Mouse (Mus musculus): ENCODE results near the gene Naglu.

Naglu gene

DNA sequence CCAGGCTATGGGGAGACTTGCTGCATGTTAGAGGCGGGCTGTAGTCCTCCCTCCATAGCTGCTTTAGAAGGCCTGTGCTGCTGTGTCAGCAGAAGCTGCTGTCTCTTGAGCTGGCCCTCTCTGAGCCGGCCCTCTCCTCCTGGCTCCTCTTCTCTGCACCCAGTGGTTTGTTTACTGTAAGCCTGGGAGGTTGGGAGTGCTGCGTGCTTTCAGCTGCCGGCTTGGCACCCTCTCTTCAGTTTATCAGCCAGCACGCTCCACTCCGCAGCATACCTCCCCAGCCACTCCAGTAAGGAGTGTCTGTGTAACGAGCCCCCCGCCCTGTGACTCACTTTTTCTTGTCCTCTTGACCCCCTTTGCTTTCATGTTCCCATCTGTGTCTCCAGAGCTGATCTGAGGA lies 12.9 kb upstream of the Naglu start:
- 34% methylated on average over 8 of the region's 8 CpGs for WGBS

DNA sequence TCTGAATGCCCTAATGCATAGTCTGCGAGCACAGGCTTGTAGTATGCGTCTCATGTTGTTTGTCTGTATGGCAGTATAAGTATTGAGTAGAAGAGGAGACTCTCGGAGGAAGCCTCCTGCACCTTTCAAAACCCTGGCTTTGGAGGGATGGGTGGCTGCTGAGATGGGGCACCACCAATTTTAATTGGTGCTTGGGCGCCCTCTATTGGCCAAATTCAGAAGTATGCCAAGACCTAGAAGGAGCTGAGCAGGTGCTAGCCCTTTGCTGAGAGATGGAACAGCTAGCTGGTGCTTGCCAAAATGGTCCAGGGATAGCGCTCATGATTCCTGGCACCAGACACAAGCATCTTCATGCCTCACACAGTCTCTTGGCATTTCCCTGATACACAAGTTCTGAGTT lies 12.0 kb upstream of the Naglu start:
- WGBS = 23% methylated on average over 5 of the region's 5 CpGs

DNA sequence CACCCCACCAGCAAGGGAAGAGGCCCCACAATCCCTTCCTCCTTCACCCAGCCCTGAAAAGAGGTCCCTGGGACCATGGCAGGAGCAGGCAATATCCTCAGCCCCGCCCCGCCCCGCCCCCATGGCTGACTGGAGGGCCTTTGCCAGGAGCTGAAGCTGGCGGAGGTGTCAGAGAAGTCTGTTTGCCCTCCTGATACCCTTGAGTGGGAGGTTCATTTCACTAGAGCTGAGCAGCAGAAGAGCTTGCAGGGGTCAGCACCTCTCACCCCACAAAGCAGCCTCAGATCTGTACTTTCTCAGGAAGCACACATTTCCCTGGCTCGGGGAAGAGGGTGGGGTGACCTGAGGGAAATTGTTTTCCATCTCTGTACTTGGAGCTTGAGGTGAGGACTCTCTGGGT lies 11.1 kb upstream of the Naglu start:
- 62% methylated on average over 5 of the region's 5 CpGs for WGBS

DNA sequence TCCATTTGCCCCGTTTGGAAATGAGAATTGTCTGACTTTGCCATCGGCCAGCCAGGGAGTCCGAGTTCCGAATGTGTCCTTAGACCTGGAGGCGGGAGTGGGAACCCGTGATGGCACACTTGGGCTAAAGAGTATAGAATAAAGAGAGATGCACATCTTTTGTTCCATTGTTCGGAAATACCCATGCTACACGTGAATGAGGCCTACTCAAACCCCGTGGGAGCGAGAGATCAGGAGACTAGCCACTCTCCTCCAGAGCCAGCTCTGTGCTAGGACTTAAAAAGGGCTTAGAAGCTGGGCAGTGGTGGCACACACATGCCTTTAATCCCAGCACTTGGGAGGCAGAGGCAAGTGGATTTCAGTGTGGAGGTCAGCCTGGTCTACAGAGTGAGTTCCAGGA lies 10.3 kb upstream of the Naglu start:
- WGBS = 59% methylated on average over 10 of the region's 10 CpGs

DNA sequence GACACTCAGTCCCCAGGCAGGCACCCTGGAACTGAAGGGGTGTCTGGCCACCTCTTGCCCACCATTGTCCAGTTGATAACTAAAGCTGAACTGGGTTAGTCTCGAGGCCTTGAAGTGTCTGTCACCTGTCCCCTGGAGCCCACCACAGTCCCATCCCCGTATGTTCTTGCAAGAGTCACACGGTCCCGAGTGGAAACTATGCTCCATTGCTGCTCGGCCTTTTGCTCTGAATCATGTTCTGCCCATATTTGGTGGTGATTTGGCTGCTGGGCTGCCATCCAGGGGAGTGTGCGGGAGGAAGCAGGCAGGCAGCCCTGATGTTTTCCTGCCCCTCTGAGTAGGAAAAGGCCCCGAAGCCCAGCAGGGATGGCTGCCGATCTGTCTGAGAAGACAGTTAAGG lies 9.7 kb upstream of the Naglu start:
- WGBS = 16% methylated on average over 8 of the region's 8 CpGs

DNA sequence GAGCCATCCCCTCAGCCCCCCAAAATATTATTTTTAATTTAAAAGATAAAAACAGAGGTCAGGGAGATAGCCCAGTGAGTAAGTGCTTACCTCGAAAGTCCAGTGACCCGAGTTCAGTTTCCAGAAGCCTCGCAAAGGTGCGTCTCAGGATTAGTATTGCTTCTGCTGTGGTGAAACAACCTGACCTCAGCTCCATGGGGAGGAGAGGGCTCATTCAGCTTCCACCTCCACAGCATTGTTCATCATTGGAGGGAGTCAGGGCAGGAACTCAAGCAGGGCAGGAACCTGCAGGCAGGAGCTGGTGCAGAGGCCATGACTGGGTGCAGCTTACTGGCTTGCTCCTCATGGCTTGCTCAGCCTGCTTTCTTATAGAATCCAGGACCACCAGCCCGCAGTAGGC lies 8.8 kb upstream of the Naglu start:
- 86% methylated on average over 5 of the region's 5 CpGs for WGBS

DNA sequence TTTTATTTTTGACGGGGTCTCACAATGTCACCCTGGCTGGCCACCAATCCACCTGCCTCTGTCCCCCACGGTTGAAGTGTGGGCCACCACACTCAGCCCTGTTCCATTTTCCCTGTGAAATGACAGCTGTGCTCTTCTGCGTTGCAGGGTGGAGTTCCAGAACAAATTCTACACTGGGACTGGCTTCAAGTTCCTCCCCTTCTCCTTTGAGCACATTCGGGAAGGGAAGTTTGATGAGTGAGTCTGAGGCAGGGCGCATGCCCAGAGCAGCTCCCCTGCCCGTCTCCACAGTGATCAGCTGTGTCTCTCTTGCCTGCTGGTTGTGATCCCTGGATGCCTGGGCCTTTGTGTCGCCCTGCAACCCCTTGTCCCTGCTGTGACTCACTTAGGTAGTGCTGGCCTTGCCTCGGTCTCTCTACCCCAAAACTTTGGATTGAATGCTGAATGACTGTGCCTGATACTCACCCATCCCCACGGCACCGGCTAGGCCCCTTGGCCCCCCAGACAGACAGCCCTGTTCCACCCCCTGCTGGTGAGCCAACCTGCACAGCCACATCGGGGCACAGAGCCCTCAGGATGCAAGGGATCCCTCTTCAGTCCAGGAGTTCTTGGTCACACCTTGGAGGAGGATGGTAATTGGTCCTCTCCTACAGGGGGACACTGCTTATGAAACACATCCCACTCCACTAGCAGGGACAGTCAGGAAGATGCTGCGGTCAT lies 7.5 kb upstream of the Naglu start:
- 55% methylated on average over 12 of the region's 12 CpGs for WGBS

DNA sequence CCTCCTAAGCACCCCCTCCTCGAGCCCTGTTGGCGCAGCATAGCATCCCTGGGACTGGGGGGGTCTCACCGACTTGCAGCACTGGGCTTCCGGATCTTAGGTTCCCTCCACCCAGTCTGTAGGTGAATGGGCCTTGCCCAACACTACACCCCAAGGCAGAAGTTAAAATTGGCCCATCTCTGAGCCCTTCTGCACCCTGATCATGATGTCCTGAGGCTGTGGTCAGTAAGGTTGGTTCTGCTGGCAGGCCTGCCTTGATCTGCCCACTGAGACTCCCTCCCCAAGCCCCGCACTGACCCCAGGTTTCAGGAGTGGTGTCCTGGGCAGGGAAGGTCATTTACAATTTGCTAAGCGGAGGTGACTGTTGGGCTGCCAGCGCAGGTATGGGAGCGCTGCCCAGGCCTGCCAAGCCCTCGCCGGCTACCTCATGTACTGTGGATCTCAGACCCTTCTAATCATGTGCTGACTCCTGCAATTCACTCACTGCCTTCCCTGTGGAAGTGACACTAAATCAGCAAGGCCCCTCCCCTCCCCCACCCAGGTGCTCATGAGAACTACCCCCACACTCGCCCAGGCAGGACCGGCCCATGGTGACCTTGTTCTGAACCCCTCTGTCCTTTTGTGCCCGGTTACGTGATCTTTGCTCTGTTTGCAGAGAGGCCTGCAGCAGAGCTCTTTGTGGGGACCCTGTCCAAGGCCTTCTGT lies 6.7 kb upstream of the Naglu start:
- 79% methylated on average over 14 of the region's 14 CpGs for WGBS

DNA sequence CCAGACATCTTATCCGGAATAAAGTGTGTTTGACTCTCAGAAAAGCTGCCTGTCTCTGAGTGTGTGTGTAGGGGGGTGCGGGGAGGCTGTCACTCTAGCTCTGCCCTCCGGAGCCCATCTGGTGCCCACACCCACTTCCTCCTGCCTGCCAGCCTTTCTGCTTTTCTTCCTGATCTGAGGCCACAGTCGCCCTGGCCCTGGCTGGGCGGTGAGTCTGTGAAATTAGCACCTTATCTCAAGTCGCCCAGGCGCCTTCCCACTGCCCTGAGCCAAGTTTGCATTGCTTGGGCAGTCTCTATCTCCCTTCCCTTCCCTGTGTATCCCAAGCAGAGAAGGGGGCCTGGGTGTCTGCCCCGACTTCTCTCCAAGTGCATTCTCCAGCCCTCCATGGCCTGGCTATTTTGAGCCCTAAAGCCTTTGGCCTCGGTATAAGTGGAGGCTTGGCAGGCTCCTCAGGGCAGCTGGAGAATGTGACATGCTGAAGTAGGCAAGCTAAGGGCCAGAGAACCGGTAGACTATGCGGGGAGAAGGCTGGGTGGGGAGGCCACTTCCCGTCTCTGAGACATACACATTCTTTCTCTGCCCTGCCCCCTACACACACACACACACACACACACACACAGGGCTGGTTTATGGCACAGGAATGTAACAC lies 6.0 kb upstream of the Naglu start:
- WGBS = 31% methylated on average over 12 of the region's 12 CpGs

DNA sequence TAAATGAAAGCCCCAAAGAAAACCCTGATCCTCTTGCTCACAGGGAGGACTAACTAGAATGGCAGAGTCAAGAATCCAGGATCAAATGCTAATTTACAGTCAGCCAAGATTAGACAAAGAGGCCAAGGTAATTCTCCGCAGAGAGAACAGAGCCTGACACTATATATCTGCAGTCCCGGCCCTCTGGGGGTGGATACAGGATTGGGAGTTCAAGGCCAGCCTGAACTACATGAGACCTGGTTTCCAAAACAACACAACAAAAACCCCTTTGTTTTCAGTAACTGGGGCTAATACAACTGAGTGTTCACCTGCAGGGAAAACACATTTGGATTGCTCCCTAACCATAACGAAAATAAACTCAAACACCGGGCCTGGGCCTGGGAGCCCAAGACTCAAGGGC lies 5.3 kb upstream of the Naglu start:
- WGBS = 66% methylated on average over 4 of the region's 4 CpGs

DNA sequence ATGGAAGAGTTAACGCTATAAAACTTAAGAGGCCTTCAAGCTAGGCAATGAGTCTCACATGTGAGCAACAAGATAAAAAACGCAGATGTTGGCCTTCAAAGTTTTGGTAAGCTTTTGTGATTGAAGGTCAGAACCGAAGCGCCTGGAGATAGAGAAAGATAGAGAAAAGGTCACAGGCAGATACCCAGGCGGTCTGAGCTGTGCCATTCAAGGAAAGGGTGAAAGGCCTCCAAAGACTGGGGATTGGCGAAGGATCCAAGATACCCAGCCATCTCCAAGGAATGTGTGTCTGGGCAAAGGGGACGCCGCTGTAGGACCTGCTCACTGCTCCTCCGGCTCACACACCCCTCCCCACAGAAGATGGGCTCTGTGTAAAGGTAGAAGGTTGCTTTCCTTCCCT lies 4.8 kb upstream of the Naglu start:
- 96% methylated on average over 9 of the region's 9 CpGs for WGBS

DNA sequence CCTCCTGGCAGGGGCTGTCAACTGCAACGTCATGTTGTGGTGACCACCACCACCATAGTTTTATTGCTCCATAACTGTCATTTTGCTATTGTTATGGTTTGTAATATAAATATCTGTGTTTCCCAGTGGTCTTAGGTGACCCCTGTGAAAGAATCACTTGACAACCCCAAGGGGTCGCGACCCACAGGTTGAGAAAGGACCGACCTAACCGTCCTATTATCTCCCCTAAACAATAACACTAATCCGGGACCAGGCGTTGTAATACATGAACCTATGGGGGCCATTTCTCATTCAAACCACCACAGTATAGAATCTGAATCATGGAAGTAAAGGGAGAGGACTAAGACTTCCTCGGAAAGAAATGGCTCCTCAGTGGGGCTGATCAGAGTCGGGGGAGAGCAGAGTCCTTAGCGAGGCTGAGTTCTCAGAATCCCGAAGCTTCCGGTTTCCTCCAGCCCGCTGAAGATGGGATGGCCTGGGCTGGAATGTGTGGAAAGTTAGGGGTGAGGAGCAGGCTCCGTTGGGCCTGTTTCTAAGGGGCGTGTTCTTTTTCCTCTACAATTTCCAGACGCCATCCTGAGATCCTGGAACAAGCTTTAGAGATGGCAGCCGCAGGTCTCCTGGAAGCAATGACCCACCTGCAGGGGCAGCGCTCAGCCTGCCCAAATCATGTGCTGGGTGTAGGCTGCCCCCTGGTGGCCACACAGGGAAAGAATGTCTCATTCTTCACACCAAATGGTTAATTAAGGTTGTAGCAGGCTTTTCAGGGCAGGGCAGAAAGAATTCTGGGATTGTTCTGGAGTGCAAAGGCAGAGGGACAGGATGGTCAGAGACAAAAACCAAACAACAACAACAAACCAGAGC lies 3.0 kb upstream of the Naglu start:
- 20% methylated on average over 18 of the region's 18 CpGs for WGBS

DNA sequence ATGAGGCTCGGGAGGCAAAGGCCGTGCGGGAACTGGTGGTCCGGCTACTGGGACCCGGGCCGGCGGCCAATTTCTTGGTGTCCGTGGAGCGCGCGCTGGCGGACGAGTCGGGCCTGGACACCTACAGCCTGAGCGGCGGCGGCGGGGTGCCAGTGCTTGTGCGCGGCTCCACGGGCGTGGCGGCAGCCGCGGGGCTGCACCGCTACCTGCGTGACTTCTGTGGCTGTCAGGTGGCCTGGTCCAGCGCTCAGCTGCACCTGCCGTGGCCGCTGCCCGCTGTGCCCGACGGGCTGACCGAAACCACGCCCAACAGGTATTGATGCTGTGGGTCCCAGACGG lies 346 bp downstream of the Naglu start:
- under 1% methylated on average over 36 of the region's 36 CpGs for WGBS

DNA sequence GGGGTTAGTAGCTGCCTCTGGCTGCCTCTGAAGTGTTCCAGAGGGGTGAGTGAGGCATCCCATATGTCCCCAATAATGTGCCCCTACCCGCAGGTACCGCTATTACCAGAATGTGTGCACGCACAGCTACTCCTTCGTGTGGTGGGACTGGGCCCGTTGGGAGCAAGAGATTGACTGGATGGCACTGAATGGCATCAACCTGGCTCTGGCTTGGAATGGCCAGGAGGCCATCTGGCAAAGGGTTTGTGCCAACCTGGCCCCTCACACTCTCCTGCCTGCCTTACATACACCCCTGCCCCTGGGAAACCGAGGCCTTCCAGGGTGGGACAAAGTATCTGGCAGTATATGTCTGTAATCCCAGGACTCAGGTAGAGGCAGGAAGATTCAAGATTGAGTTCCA lies 1.2 kb downstream of the Naglu start:
- WGBS = 67% methylated on average over 6 of the region's 6 CpGs

DNA sequence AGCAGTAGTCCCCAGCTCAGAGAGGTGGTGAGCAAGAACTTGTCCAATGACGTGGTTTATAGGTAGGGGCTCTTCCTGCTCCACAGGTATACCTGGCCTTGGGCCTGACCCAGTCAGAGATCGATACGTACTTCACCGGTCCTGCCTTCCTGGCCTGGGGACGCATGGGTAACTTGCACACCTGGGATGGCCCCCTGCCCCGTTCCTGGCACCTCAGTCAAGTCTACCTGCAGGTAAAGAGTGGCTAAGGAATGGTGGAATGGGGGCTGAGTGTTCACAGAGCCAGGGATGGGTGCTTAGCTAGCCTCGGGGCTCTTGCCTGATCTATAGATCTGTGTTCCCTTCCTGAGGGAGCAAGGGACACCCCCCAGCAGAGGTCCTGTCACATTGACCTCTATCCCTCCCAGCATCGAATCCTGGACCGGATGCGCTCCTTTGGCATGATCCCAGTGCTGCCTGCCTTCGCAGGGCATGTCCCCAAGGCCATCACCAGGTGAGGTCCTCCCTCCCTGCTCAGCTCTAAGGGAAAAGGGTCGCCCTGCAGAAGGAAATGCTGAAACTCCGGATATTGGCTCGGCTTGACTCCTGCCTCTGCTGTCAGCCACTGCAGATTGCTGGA lies 2.1 kb downstream of the Naglu start:
- 86% methylated on average over 14 of the region's 14 CpGs for WGBS

DNA sequence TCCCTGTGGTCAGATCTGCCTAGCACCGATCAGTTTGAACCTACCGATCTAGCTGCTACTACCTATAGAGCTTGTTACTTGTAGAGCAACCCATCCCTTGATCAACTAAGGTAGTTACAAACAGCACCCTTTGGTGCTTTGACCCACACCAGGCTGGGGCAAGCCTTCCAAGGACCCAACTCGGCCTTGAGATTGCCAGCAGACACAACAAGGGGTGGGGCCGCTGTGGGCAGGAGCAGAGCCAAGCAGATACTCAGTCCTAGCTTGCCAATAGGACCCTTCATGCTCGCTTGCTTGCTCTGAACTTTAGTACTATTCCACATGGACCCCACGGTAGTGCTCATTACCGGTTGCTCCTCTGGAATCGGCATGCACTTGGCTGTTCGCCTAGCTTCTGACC lies 8.3 kb downstream of the Naglu start, which contains the start of gene Hsd17b1:
Hsd17b1 (plus strand) TSS at position 291 of the 400 bp plus-strand sequence.
- WGBS = 81% methylated on average over 9 of the region's 9 CpGs

DNA sequence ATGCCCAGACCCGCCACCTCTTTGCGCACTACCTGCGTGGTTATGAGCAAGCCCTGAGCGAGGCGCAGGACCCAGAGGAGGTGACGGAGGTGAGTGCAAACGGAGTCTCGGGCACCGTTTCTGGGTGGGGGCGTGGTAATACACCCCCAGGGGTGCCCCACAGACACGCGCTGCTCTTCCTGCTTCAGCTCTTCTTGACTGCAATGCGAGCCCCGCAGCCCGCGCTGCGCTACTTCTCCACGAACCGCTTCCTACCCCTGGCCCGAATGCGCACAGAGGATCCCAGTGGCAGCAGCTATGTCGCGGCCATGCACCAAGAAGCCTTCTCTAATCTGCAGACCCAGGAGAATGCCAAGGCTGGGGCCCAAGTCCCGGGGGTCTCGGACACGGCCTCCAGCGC lies 9.9 kb downstream of the Naglu start:
- 20% methylated on average over 27 of the region's 27 CpGs for WGBS

DNA sequence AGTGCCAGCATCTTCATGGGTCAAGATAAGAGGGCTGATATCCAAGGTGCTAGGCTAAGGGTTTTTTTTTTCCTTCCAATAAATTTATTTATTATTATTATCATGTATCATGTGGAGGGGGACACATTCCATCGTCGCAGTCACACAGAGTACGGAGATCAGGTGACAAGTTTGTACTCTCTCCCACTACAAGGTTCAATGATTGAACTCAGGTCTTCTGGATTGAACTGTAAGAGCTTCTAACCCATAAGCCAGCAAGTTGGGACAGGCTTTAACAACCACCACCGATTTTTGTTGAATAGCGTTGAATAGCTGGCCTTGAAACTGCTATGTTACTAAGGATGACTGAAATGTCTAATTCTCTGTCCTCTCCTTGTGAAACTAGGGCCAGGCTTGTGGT lies 10.6 kb downstream of the Naglu start:
- WGBS = 83% methylated on average over 5 of the region's 5 CpGs

DNA sequence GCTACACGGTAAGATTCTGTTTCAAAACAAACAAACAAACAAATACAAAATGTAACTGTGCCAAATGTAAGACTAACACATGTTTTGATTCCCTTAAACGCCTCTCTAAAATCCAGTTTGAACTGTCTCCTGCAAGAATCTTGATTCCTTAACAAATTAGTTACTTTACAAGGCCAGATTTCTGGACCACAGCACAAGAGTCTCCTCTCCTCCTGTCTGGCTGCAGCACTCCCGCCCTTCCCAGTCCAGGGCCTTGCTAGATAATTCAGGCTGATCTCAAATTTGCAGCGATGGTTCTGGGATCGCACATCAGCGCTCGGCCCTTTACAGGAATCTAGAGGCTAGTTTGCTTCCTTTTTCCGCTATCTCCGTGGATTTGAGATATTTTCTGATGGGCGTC lies 11.8 kb downstream of the Naglu start:
- WGBS = 10% methylated on average over 10 of the region's 10 CpGs

DNA sequence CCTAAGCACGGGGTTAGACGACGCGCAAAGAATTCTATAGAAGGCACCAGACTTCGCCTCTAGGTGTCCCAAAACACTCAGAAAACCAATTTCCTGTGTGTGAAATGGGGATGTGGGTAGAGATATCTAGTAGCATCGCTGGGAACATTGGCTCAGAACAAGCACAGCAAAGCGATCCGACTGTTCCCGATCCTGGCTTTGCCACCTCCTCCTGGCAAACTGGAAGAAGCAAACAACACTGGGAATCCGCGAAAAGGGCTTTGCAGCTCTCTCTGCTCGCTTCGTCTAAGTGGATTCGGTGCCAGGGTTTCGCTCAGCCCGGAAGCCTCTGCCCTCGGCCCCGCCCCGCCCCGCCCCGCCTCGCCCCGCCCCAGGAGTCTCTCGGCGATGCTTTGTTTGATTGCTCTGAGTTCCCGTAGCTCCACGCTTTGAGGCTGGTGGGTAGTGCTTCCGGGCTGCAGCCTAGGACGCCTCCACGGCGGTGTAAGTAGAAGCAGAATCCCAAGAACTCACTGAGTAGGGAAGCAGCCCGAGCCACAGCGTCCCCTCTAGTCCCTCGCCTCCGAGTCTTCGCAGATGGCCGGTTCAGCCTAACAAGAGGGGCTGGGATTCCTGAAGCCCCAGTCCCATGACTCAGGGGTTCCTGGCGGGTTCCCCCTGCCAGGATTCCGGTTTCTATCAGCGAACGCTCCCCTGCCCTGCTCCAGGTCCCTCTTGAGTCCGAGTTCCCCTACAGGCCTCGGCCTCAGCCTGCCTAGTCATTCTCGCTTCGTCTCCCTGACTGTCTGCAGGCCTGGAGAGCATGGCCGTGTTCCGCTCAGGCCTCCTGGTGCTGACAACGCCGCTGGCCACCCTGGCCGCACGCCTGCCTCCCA lies 12.6 kb downstream of the Naglu start, which contains the start of gene Coasy:
Coasy (plus strand) TSS at position 358 of the 875 bp plus-strand sequence.
- under 1% methylated on average over 51 of the region's 51 CpGs for WGBS
